Mouse (Mus musculus) embryonic facial prominence, embryonic 10.5 days (tissue): Measurements from ENCODE around the gene Nudt14. TPM values are rescaled to one million over a fixed set of nuclear protein-coding genes. Genes with fewer than 3 reads are reported as not detected.

Experiments used
- DNase-seq: peaks from one replicate; pipeline ENCODE4 v3.0.0-alpha.2; 2017; ENCODE audit warnings: low spot score
- H3K27ac ChIP-seq: fragments of 300-500 bp; sonication (generic); replicated peaks from 2 replicates; pipeline ENCODE4 v1.5.1; 2016; ENCODE audit warnings: mild to moderate bottlenecking
- H3K27me3 ChIP-seq: fragments of 300-500 bp; sonication (generic); replicated peaks from 2 replicates; pipeline ENCODE4 v1.6.1; 2016; ENCODE audit warnings: low read depth, mild to moderate bottlenecking; ENCODE audit not compliant: poor library complexity, severe bottlenecking
- H3K36me3 ChIP-seq: fragments of 300-500 bp; sonication (generic); replicated peaks from 2 replicates; pipeline ENCODE4 v1.6.1; 2016; ENCODE audit warnings: mild to moderate bottlenecking, moderate library complexity
- H3K4me1 ChIP-seq: fragments of 300-500 bp; sonication (generic); 2 replicates; pipeline ENCODE4 v1.6.1; 2016
- H3K4me3 ChIP-seq: fragments of 300-500 bp; sonication (generic); 2 replicates; pipeline ENCODE4 v1.5.1; 2016; ENCODE audit warnings: mild to moderate bottlenecking, moderate library complexity
- H3K9me3 ChIP-seq: fragments of 300-500 bp; sonication (generic); 2 replicates; pipeline ENCODE4 v1.6.1; 2016; ENCODE audit warnings: mild to moderate bottlenecking
- WGBS: fragments of 180-500 bp; shearing (Covaris S2); methylation state at CpG from one replicate; pipeline ENCODE4 v1.1.7; 2016; 5-methylcytosine and 5-hydroxymethylcytosine counted together
- polyA plus RNA-seq: library from polyadenylated mRNA; unstranded; fragments of >200 nt; fragmentation: Nextera tagmentation; extraction: Ambion mirVana; gene quantifications from 2 replicates; pipeline ENCODE4 v1.2.1, GENCODE M21; 2016

Nudt14 gene
- polyA plus RNA-seq, 1 experiment from 2014 or later = 83.8 TPM

- 12% methylated on average over 3 of the region's 3 CpGs for WGBS
- peak overlapping the region; percentile 20; the same call in 1 of the 2 replicates for H3K27ac ChIP-seq
Observed at GRCm38 (mm10) chr12:112922541-112922940, 19.4 kb downstream of the Nudt14 start.

GRCm38 (mm10) chr12:112921518-112921917 lies 20.4 kb downstream of the Nudt14 start:
- peaks cover 67% of the 10 kb centered on the region for H3K4me1 ChIP-seq
- no peak overlapping the region for H3K4me3 ChIP-seq
- no peaks in the 10 kb centered on the region for H3K9me3 ChIP-seq
- H3K27ac ChIP-seq = 0 out of 2 replicates have a peak overlapping the region, but pooled peaks have one; percentile 21
- peaks cover 21% of the 10 kb centered on the region for H3K36me3 ChIP-seq
- WGBS = 83% methylated on average over 12 of the region's 12 CpGs
- H3K27me3 ChIP-seq = peaks cover 28% of the 10 kb centered on the region
- DNase-seq = no peak

More at GRCm38 (mm10) chr12:112922541-112922940, 19.4 kb downstream of the Nudt14 start:
- H3K36me3 ChIP-seq = peaks cover 16% of the 10 kb centered on the region
- peaks cover 77% of the 10 kb centered on the region for H3K4me1 ChIP-seq
- H3K9me3 ChIP-seq = no peaks in the 10 kb centered on the region
- H3K4me3 ChIP-seq = no peak overlapping the region
- peaks cover 38% of the 10 kb centered on the region for H3K27me3 ChIP-seq
- peak; percentile 62 for DNase-seq

GRCm38 (mm10) chr12:112917906-112918305 lies 24.0 kb downstream of the Nudt14 start:
- 0 out of 2 replicates have a peak overlapping the region, but pooled peaks have one; percentile 20 for H3K27ac ChIP-seq
- H3K27me3 ChIP-seq = 0 out of 2 replicates have a peak, but pooled peaks cover 4% of the 10 kb centered on the region
- peaks cover 35% of the 10 kb centered on the region for H3K36me3 ChIP-seq
- H3K9me3 ChIP-seq = no peaks in the 10 kb centered on the region
- peaks cover 64% of the 10 kb centered on the region for H3K4me1 ChIP-seq
- no peak overlapping the region for H3K4me3 ChIP-seq
- DNase-seq = no peak
- WGBS = 49% methylated on average over 8 of the region's 8 CpGs

GRCm38 (mm10) chr12:112917486-112917885 lies 24.4 kb downstream of the Nudt14 start:
- peaks cover 59% of the 10 kb centered on the region for H3K4me1 ChIP-seq
- peaks cover 39% of the 10 kb centered on the region for H3K36me3 ChIP-seq
- no peak for DNase-seq
- H3K27me3 ChIP-seq = 0 out of 2 replicates have a peak, but pooled peaks cover 4% of the 10 kb centered on the region
- H3K9me3 ChIP-seq = no peaks in the 10 kb centered on the region
- no peak overlapping the region for H3K4me3 ChIP-seq
- 0 out of 2 replicates have a peak overlapping the region, but pooled peaks have one; percentile 20 for H3K27ac ChIP-seq
- 77% methylated on average over 11 of the region's 11 CpGs for WGBS

- 87% methylated on average over 16 of the region's 16 CpGs for WGBS
- Histone ChIP-seq H3K36me3 (peaks cover 45% of the 10 kb centered on the region), H3K4me3 (no peak overlapping the region), H3K27ac (no peak overlapping the region; the same call in 1 of the 2 replicates), H3K9me3 (no peaks in the 10 kb centered on the region), H3K4me1 (peaks cover 53% of the 10 kb centered on the region), H3K27me3 (0 out of 2 replicates have a peak, but pooled peaks cover 4% of the 10 kb centered on the region)
- DNase-seq = no peak
Observed at GRCm38 (mm10) chr12:112916698-112917400, 25.1 kb downstream of the Nudt14 start.

GRCm38 (mm10) chr12:112915587-112915986 lies 26.3 kb downstream of the Nudt14 start:
- H3K4me3 ChIP-seq = no peak overlapping the region
- 87% methylated on average over 13 of the region's 13 CpGs for WGBS
- no peak for DNase-seq
- no peak overlapping the region for H3K27ac ChIP-seq
- H3K27me3 ChIP-seq = 0 out of 2 replicates have a peak, but pooled peaks cover 4% of the 10 kb centered on the region
- peaks cover 43% of the 10 kb centered on the region for H3K4me1 ChIP-seq
- no peaks in the 10 kb centered on the region for H3K9me3 ChIP-seq
- peaks cover 57% of the 10 kb centered on the region for H3K36me3 ChIP-seq

GRCm38 (mm10) chr12:112914527-112914926 lies 27.4 kb downstream of the Nudt14 start:
- peaks cover 58% of the 10 kb centered on the region for H3K36me3 ChIP-seq
- WGBS = 80% methylated on average over 11 of the region's 11 CpGs

GRCm38 (mm10) chr12:112912951-112913745 lies 28.8 kb downstream of the Nudt14 start:
- H3K27ac ChIP-seq = peak overlapping the region; percentile 19; the same call in 1 of the 2 replicates
- no peaks in the 10 kb centered on the region for H3K9me3 ChIP-seq
- DNase-seq = no peak
- 0 out of 2 replicates have a peak, but pooled peaks cover 3% of the 10 kb centered on the region for H3K27me3 ChIP-seq
- 85% methylated on average over 28 of the region's 28 CpGs for WGBS
- peaks cover 28% of the 10 kb centered on the region for H3K4me1 ChIP-seq
- peaks cover 71% of the 10 kb centered on the region for H3K36me3 ChIP-seq
- no peak overlapping the region for H3K4me3 ChIP-seq

More at GRCm38 (mm10) chr12:112914527-112914926, 27.4 kb downstream of the Nudt14 start:
- H3K4me1 ChIP-seq = peaks cover 34% of the 10 kb centered on the region
- H3K27ac ChIP-seq = no peak overlapping the region
- H3K9me3 ChIP-seq = no peaks in the 10 kb centered on the region
- H3K27me3 ChIP-seq = 0 out of 2 replicates have a peak, but pooled peaks cover 4% of the 10 kb centered on the region
- no peak overlapping the region for H3K4me3 ChIP-seq
- no peak for DNase-seq

- H3K9me3 ChIP-seq = no peaks in the 10 kb centered on the region
- H3K4me3 ChIP-seq = no peak overlapping the region
- peaks cover 21% of the 10 kb centered on the region; the same call in 1 of the 2 replicates for H3K4me1 ChIP-seq
- H3K36me3 ChIP-seq = peaks cover 65% of the 10 kb centered on the region
- no peak overlapping the region for H3K27ac ChIP-seq
- H3K27me3 ChIP-seq = no peaks in the 10 kb centered on the region
- no peak for DNase-seq
- 93% methylated on average over 17 of the region's 17 CpGs for WGBS
Observed at GRCm38 (mm10) chr12:112911701-112912100, 30.2 kb downstream of the Nudt14 start.

GRCm38 (mm10) chr12:112908991-112909390 lies 32.9 kb downstream of the Nudt14 start:
- Histone ChIP-seq H3K9me3 (no peaks in the 10 kb centered on the region), H3K36me3 (peaks cover 66% of the 10 kb centered on the region)
- WGBS = 94% methylated on average over 22 of the region's 22 CpGs

GRCm38 (mm10) chr12:112905001-112905400 lies 36.9 kb downstream of the Nudt14 start:
- Histone ChIP-seq H3K4me3 (no peak overlapping the region), H3K9me3 (no peaks in the 10 kb centered on the region), H3K27ac (no peak overlapping the region), H3K27me3 (no peaks in the 10 kb centered on the region), H3K36me3 (peaks cover 27% of the 10 kb centered on the region), H3K4me1 (peaks cover 7% of the 10 kb centered on the region; the same call in 1 of the 2 replicates)
- 89% methylated on average over 5 of the region's 5 CpGs for WGBS
- no peak for DNase-seq

More at GRCm38 (mm10) chr12:112908991-112909390, 32.9 kb downstream of the Nudt14 start:
- Histone ChIP-seq H3K4me1 (peaks cover 14% of the 10 kb centered on the region), H3K27ac (no peak overlapping the region), H3K4me3 (no peak overlapping the region), H3K27me3 (no peaks in the 10 kb centered on the region)
- DNase-seq = no peak

- Histone ChIP-seq H3K36me3 (peaks cover 17% of the 10 kb centered on the region), H3K9me3 (no peaks in the 10 kb centered on the region), H3K4me1 (peaks cover 7% of the 10 kb centered on the region; the same call in 1 of the 2 replicates), H3K4me3 (no peak overlapping the region), H3K27me3 (no peaks in the 10 kb centered on the region), H3K27ac (0 out of 2 replicates have a peak overlapping the region, but pooled peaks have one; percentile 20)
- WGBS = 69% methylated on average over 8 of the region's 8 CpGs
- DNase-seq = no peak
Observed at GRCm38 (mm10) chr12:112903941-112904340, 38.0 kb downstream of the Nudt14 start.
